Mouse (Mus musculus) liver, postnatal 0 days (tissue): ENCODE measurements around the gene Atf5.

Source experiments
- CTCF ChIP-seq: sonication (generic); IDR thresholded peaks from 2 replicates; pipeline ENCODE4 v1.5.1; 2016; ENCODE audit warnings: antibody characterized with exemption, low read depth
- EP300 ChIP-seq: IDR thresholded peaks from 2 replicates; pipeline ENCODE4 v1.6.1; 2016; ENCODE audit warnings: antibody characterized with exemption, low read depth, mild to moderate bottlenecking

GRCm38 (mm10) chr7:44818164-44818563 is 1.7 kb upstream of the Atf5 start:
- TF ChIP-seq EP300: no peak
- TF ChIP-seq CTCF: peak; percentile 48
